Mouse (Mus musculus) heart, adult 11 months (tissue): ENCODE results near the gene Apc2.
"Not testable (repeated sequence)": the region's sequence is repeated elsewhere in the genome, so short reads cannot be mapped to it uniquely, and the experiment has no call there.

Source experiments
- DNase-seq: peaks from one replicate; pipeline ENCODE4 v3.0.0; 2022

Gene Apc2

DNA sequence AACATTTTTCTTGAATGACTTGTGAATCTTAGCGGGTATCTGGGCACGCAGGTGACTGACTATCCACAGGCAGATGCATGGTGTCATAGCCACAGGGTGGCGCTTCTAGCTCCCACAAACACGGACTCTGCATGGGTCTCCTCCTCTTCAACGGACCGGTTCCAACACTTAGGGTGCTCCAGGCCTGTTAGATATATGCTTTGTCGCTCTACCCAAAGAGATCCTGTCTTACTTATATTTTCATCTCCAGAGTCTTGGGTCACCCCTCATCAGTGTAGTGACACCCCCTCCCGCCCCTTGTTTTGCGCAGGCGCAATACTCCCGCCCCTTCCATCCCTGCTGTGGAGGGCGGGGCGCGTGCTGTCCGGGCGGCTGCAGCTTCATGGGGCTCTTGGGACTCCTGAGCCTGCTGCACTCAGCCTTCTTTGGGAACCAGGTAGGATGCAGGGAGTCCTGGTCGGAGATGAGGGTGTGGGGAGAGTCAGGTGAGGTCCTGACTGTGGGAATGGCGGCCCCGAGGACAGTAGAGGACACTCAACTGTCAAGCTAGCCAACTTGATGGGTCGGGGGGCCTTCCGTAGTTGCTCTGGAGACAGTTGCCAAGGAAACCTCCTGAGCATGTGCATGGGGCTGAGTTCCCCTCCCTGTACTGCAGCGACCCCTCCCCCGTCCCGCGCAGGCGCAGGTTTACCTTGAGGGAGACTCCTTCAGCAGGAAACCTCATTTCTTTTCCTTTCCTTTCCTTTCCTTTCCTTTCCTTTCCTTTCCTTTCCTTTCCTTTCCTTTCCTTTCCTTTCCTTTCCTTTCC lies at the start of gene Apc2:
Gene Apc2, plus strand, starts transcription at position 360 of the 808 bp plus-strand sequence.
- DNase-seq = peak; percentile 99

DNA sequence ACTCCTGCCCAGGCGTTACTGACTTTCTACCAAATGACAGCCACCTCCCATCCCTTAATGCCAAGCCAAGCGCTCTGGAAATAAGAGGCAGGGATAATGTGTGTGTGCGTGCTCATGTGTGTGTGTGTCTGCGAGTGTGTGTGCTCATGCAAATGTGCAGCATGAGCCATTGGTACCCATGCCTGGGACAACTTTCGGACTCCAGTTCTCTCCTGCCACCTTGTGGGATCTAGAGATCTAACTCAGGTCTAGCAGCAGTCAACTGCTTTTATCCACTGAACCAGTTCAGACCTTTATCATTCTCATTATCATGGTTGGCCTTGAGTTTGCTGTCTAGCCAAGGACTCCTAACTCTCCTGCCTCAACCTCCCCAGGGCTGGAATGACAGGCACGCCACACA lies 47.9 kb upstream of the Apc2 start:
- no peak for DNase-seq

DNA sequence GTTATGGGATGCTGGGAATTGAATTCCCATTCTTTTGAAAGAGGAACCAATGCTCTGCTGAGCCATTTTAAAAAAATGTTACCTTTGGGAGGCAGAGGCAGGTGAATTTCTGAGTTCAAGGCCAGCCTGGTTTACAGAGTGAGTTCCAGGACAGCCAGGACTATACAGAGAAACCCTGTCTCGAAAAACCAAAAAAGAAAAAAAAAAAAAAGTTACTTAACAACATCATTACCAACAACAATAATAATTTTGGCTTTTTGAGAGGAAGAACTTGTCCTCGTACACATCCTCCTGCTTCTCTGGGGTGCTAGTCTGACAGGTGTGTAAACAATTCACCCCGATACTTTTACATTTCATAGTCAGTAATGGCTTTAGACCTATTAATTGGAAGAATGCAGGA lies 47.3 kb upstream of the Apc2 start:
- not testable (repeated sequence) for DNase-seq

DNA sequence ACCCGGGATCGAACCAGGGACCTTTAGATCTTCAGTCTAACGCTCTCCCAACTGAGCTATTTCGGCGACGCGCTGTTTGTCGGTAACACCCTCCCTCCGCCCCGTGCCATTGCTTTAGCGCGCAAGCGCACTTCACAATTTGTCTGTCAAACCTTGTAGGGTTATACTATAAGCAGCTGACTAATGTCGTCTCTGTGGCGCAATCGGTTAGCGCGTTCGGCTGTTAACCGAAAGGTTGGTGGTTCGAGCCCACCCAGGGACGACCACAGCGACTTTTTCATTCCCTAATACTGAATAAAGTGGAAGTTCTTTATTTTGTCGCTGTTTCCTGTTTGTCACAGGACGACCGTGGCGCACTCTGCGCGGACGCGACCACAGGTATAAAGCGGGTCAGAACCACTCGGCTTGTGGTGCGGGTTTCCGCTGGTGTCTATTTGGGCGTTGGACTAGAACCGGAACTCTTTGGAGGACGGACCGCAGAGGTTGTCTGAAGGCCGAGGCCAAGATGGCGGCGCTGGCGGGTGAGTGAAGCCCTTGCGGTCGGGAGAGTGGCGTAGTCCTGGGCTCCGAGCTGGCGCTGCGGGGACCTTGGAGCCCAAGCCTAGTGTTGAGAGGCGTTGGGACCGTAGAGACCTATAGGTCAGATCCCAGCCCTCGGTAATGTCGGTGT lies 46.7 kb upstream of the Apc2 start, which contains the start of gene Ndufs7:
Gene Ndufs7, plus strand, starts transcription at position 151 of the 670 bp plus-strand sequence.
- DNase-seq = peak; percentile 99

DNA sequence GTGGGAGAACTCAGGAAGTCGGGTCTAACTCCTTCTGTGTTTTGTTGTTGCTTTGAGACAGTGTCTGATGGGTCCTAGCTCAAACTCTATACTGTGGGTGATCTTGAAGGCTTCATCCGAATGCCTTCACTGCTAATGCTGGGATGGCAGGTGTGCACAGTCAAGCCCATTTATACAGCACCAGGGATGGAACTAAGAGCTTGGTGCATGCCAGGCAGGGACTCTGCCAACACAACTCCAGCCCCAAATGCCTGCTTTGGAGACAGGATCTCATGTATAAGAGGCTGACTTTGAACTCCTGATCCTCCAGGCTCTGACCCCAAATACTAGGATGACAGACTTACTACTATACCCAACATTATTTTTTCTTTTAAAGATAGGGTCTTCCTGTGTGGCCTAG lies 45.7 kb upstream of the Apc2 start:
- peak; percentile 89 for DNase-seq

DNA sequence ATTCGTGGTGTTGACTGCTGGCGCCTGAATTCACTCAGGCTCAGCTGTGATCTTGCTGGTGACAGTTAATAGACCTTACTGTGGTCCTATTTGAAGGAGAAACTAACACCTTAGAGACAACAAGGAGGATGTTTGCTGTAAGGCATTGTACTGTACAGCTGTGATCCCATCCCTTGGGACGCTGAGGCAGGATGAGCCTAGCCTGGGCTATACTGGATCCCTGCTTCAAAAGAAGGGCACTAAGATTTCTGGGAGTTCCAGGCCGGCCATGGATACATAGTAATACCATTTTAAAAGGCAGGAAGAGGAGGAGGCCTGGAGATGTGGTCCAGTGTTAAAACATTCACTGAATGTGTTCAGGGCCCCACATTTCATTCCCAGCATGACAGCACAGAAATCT lies 45.2 kb upstream of the Apc2 start:
- peak; percentile 90 for DNase-seq

DNA sequence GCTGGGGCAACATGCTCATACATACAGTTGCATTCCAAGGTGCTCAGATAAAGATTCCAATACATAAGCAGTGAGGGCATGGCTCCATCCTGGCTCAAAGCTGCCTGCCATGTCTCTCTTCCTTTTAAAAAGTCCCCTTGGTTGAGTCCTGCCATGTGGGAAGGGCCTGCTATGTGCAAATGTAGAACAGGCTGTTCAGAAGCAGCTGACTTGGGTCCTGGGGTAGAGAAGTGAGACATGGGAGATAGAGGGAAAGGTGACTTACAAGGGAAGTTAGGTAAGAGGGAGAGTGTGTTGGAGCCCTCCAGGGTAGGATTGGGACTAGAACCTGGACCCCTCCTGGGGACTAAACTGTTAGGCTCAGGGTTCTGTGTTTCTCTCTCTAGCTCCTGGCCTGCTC lies 43.8 kb upstream of the Apc2 start:
- peak; percentile 93 for DNase-seq

DNA sequence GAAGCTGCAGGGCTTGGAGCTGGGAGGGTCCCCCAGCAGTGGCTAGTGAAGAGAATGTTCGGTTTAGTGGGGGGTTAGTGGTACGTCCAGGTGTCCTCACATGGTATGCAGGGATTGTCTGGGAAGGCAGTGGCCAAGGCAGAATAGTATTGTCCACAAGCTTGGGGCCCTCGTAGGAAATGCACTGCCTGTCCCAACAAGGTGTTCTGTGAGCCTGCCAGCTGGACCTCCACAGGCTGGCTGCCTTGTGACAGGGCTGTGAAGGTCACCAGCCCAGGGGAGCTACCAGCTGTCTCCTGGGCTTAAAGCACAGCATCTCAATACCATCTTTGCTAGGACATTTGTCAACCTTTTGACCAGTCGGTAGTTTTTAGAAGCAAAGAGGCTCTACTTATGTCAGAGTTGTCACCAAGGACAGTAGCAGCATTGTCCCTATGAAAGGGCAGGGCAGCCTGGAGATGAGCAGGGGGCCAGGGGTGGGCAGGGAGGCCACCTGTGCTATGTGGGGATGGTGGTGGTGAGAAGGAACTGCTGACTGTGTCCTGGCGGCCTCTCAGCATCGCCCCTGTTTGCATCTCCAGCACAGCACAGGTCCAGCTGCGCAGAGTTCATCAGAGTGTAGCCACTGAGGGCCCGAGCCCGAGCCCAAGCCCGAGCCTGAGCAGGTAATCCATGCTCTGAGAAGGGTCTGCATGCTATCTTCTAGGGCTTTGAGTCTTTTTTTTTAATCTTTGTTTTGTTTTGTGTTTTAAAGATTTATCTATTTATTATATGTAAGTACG lies 43.1 kb upstream of the Apc2 start:
- peak; percentile 98 for DNase-seq

DNA sequence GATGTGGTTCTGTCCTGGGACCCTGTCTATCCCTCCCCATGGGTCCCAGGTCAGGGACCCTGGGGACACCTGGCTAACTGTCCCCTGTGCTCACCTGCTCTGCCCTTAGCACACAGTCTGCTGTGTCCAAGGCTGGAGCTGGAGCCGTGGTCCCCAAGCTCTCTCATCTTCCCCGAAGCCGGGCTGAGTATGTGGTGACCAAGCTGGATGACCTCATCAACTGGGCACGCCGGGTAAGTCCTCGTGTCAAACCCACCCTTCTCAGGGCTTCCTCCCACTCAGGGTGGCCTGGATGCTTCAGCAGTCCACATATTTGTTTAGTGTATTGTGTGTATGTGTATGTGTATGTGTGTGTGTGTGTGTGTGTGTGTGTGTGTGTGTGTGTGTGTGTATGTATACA lies 42.2 kb upstream of the Apc2 start:
- DNase-seq = peak; percentile 94

DNA sequence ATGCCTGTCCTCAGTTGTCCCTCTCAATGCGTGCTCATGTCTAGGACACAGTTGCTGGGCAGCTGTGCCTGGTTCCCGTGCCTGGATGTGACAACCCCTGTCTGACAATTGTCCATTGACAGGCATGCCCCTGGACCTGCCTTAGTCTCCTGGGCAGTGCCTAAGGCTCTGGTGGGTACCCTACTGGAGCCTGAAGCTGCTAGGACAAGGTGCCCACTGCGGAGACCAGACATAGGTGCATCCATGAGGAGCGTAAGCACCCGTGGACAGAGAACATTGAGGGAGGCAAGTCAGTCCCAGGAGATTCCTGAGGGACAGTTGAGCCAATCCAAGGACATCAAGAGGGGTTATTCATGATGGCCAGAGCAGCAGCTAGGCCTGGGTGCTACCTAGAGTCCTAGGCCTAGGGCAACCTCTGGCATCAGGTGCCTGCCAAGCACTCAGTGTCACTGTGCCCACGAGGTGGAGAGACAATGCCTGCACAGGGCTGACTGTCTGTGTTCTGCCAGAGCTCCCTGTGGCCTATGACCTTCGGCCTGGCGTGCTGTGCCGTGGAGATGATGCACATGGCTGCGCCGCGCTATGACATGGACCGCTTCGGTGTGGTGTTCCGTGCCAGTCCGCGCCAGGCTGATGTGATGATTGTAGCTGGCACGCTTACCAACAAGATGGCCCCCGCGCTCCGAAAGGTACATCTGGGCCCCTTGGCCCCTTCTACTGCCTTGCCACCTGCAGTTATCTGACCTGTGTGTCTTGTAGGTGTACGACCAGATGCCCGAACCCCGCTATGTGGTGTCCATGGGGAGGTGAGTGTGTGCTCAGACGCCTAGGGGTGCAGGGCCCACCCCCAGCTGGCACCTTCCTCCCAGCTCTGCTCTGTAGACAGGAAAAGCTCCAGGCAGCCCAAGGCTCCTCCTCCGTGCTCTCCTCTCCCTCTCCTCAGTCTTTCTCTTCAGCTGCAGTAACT lies 41.2 kb upstream of the Apc2 start:
- DNase-seq = peak; percentile 94

DNA sequence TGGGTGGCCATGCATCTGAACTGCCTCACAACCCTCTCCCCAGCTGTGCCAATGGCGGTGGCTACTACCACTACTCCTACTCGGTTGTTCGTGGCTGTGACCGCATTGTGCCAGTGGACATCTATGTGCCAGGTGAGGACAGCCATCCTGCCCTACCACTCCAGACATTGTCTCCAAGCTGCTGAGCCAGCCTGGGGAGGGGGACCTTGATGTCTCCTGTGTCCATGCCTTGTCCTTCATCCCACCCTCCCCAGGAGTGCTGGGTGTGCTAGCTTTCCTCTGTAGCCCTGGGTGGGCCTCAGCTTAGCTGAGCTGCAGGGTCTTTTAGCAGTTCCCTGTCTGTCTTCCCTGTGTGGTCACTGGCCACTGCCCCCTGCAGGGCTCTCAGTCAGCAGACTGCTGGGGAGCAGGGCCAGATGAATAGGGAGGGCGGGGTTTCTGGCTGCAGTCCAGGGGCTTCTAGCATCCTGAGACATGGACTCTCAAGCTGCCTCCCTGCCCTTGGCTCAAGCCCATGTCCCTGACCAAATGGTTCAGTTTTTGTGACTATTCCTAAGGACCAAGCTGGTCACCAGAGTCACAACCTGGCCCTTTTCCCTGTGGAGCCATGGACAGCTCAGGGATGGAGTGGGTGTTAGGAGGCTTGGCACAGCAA lies 39.8 kb upstream of the Apc2 start:
- peak; percentile 95 for DNase-seq

DNA sequence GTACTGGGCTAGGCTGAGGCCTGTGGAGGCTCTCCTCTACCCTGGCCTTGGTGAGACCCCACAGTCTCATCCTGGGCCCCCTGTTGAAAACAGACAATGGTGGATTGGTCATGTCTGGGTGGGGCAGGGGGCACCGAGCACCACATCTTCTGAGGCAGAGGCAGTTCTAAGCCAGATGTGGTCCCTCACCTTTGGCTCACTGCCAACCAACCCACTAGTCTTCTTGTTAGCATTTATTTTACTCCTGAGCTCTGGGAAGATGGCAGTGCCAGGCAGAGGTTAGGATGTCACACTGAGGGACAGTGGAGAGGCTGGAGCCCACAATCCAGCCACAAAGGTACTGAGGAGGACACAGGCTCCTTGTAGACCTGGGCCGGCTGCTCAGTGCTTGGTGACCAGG lies 37.8 kb upstream of the Apc2 start:
- no peak for DNase-seq

DNA sequence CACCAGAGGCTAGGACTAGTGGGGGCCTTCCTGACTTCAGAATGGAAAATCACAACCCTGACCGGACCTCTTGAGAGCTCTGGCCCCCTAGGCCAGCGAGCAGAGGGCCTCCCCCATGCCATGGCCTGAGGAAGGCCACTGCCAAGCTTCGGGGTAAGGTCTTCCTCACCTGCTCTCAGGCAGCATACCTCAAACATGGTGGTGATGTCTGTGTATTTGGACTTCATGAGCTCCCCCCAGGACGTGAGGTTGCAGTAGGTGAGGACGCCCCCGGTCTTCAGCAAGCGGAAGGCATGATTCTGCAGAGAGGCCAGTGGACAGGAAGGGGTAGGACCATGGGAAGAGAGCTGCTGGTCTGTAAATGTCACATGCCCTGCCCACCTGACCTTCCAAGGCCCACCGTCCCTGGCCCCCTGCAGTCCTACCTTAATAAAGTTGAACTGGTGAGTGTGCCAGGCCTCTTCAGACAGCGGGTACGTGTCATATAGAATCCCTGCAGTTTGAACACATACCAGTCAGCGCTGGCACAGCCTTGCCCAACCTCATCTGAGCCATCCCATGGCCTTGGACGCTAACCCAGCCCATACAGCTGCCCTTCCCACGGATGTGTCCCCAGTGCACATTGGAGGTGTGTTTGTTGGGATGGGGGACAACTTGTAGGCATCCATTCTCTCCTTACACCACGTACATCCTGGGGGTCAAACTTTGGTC lies 36.9 kb upstream of the Apc2 start:
- peak; percentile 95 for DNase-seq

DNA sequence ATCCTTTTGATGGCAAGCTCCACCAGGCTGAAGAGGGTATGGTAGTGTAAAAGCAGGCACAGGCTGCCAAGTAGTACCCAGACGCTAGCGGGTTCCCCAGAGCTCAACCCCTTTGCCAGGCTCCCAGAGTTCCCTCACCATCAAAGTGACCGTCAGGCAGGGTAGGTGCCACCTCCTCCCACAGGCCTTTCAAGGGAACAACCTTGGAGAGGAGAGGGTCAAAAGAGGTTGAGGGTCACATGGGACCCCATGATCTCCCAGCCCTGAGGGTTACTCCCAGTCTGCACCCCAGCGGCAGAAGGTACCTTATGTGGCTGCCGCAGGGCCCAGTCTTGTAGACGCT lies 36.3 kb upstream of the Apc2 start:
- DNase-seq = no peak

DNA sequence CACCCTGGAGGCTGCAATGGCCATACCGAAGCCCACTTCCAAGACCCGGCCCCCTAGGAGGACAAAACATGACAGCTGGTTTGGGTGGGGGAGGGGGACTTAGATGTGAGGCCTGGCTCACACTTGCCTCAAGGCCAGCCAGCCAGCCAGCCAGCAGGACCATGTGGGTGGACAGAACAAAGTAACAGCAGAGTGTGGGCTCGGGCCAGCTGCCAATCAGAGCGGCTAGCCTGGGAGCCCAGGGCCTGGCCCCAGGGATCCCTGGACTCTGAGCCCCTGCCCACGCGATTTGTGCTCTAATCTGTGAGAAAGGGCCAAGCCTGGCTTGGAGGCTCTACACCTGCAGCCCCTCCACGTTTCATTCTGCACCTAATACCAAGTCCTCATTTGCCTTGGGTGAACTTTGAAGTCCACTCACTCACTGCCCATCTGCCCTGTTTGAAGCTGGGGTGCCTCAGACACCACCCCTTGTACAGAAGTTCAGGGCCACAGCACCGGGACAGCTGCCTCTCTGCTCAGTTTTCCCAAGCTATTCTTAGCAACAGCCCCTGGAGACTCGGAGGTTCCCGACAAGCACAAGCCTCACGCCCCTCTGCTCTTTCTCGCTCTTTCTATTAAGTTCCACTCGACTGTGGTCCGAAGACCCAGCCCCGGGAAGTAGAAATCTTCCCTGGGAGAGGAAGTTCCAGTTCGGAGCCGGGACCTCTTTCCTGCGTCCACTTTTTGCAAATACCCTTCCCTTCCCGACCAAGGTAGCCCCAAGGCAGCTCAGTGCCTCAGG lies 35.7 kb upstream of the Apc2 start:
- peak; percentile 97 for DNase-seq

DNA sequence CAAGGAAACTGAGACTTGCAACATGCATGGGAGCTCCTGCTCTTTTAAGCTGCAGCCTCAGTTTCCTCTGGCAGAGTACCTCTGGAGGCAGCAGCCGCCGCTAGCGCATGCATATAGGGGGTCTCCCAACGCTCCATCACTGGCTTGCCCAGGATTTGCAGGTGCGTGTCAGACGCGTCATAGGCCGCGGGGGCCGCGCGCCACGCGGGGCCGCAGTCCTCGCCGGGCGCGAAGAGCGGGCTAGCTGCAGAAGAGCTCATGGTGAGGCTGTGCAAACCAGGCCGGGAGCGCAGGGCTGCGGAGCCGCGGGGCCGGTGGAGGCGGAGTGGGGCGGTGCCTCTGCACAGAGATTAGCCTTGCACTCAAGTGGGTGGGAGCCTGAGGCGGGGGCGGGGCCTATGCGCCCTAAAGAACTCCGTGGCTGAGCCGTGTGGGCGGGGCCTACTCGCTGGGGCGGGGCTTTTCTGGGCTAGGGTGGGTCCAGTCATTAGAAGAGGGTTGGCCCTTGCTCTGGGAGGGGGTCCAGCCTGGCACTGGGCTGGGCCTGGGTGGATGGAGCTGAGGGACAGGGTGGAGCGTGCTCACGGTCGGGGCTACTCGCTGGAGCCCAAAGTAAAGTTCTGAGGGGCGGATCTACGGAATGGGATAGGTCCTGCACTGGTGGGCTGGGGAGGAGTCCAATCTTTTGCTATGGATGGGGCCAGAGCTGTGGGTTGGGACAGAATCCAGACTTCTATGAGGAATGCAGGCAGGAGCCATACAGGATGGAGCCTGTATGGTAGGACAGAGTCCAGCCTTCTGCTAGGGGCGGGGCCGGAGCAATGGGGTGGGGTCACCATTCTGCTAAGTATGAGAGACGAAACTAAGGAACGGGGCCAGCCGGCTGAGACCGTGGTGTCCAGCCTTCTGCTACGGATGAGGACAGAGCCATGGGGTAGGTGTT lies 34.9 kb upstream of the Apc2 start, which contains the start of the genes Gamt and Dazap1:
Gene Gamt, minus strand, starts transcription at position 371 of the 943 bp plus-strand sequence.
Gene Dazap1, plus strand, starts transcription at position 845 of the 943 bp plus-strand sequence.
- peak; percentile 100 for DNase-seq

DNA sequence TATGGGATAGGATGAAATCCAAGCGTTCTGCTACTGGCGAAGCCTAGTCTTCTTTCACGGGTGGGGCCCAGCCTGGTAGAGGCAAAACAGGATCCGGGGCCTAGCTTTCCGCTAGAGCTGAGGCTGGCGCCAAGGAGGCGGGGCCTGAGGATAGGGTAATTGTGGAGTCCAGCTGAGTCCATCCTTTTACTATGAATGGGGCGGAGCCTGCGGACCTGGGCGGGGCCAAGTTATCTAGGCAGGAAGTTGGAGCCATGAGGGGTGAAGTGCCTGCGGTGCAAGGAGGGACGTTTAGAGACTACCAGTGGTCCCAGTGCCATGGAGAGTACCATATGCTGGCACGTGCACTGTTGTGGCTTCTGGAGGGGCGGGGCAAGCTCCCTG lies 34.2 kb upstream of the Apc2 start:
- peak; percentile 100 for DNase-seq

DNA sequence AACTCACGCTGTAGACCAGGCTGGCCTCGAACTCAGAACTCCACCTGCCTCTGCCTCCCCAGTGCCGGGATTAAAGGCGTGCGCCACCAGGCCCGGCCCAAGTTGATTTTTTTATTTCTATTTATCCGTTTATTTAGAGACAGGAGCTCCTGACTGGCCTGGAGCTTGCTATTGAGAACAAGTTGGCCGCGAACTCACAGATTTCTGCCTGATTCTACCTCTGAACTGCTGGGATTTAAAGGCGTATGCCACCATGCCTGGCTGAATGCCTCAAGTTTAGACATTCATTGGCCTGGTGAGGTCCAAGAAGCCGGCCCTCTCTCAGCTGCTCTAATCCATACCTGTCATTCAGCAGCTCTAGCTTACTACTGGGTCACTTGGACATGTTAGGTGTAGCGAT lies 33.6 kb upstream of the Apc2 start:
- DNase-seq = peak; percentile 95

DNA sequence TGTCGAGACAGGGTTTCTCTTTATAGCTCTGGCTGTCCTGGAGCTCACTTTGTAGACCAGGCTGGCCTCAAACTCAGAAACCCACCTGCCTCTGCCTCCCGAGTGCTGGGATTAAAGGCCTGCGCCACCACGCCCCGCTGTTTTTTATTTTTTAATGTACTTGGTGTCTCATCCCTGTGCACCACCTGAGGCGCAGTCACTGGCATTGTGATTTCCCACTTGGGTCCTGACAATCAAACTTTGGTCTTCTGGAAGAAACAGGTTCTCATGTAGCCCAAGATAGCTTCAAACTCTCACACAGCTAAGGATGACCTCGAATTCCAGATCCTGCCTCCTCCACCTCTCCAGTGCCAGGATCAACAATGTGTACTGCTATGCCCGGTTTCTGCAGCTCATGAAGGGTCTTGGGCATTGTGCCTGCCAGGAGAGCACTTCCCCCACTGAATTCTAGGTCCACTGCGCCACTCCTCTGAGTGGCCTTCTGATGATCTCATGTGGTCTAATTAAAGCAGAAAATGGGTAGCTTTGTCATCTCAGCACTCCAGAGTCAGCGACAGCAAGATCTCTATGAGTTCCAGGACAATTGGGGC lies 32.9 kb upstream of the Apc2 start:
- peak; percentile 94 for DNase-seq
